Mouse (Mus musculus) right cerebral cortex, adult 2 months (tissue): Measurements from ENCODE around the gene Otud7b.

Experiments used
- DNase-seq, 2 experiments: peaks; one replicate each; pipeline ENCODE4 v3.0.0; 2021 to 2022; ENCODE audit warnings: low spot score in 2 of 2

The Otud7b gene

GRCm38 (mm10) chr3:96104261-96105065, at the start of gene Otud7b:
Gene Otud7b (plus strand): TSS chr3:96104527.
- peak; percentile 56 to 59 for DNase-seq

- no peak for DNase-seq
Measured at GRCm38 (mm10) chr3:96055294-96055693, 49.0 kb upstream of the Otud7b start.

- DNase-seq: no peak
Measured at GRCm38 (mm10) chr3:96056031-96056430, 48.3 kb upstream of the Otud7b start.

GRCm38 (mm10) chr3:96057747-96058204, 46.6 kb upstream of the Otud7b start:
- DNase-seq: peak; percentile 93 to 95

GRCm38 (mm10) chr3:96058231-96058896, 46.0 kb upstream of the Otud7b start, which contains the start of gene Vps45:
Gene Vps45 (minus strand): TSS chr3:96058466.
- peak; percentile 74 to 79 for DNase-seq

GRCm38 (mm10) chr3:96060146-96060545, 44.2 kb upstream of the Otud7b start:
- DNase-seq: no peak

GRCm38 (mm10) chr3:96063299-96063698, 41.0 kb upstream of the Otud7b start:
- DNase-seq: no peak

GRCm38 (mm10) chr3:96064217-96064616, 40.1 kb upstream of the Otud7b start:
- no peak for DNase-seq

GRCm38 (mm10) chr3:96065147-96065546, 39.2 kb upstream of the Otud7b start:
- DNase-seq: no peak

- peak; percentile 78 to 79 for DNase-seq
Measured at GRCm38 (mm10) chr3:96065754-96066375, 38.5 kb upstream of the Otud7b start.

- DNase-seq: no peak
Measured at GRCm38 (mm10) chr3:96066741-96067140, 37.6 kb upstream of the Otud7b start.

- no peak for DNase-seq
Measured at GRCm38 (mm10) chr3:96069046-96069445, 35.3 kb upstream of the Otud7b start.

- no peak for DNase-seq
Measured at GRCm38 (mm10) chr3:96069542-96069941, 34.8 kb upstream of the Otud7b start.

GRCm38 (mm10) chr3:96070241-96070640, 34.1 kb upstream of the Otud7b start:
- DNase-seq: no peak

- DNase-seq: no peak
Measured at GRCm38 (mm10) chr3:96072921-96073486, 31.3 kb upstream of the Otud7b start.

GRCm38 (mm10) chr3:96078066-96078465, 26.3 kb upstream of the Otud7b start:
- DNase-seq: no peak

GRCm38 (mm10) chr3:96078711-96079110, 25.6 kb upstream of the Otud7b start:
- no peak for DNase-seq

- DNase-seq: no peak
Measured at GRCm38 (mm10) chr3:96081006-96081405, 23.3 kb upstream of the Otud7b start.

GRCm38 (mm10) chr3:96081650-96082049, 22.7 kb upstream of the Otud7b start:
- DNase-seq: no peak

- DNase-seq: no peak
Measured at GRCm38 (mm10) chr3:96082100-96082499, 22.2 kb upstream of the Otud7b start.

- no peak for DNase-seq
Measured at GRCm38 (mm10) chr3:96082714-96083508, 21.4 kb upstream of the Otud7b start.
